Mouse (Mus musculus) limb, embryonic 12.5 days (tissue): Measurements from ENCODE around the gene Flnb. TPM values are rescaled to one million over a fixed set of nuclear protein-coding genes. Genes with fewer than 3 reads are reported as not detected.

ENCODE experiments used
- ATAC-seq: fragments of 200-750 bp; cut with Nextera tagmentation; 2 replicates; pipeline ENCODE4 v1.8.0; 2017; ENCODE audit warnings: low read depth, moderate TSS enrichment; ENCODE audit not compliant: insufficient number of reproducible peaks, insufficient read depth, low FRiP score, low TSS enrichment
- H3K27ac ChIP-seq: fragments of 300-500 bp; sonication (generic); 2 replicates; pipeline ENCODE4 v1.5.1; 2016; ENCODE audit warnings: mild to moderate bottlenecking, moderate library complexity
- H3K27me3 ChIP-seq: fragments of 300-500 bp; sonication (generic); 2 replicates; pipeline ENCODE4 v1.6.1; 2016; ENCODE audit warnings: mild to moderate bottlenecking, moderate library complexity
- H3K36me3 ChIP-seq: fragments of 300-500 bp; sonication (generic); 2 replicates; pipeline ENCODE4 v1.6.1; 2016; ENCODE audit warnings: mild to moderate bottlenecking, moderate library complexity
- H3K4me1 ChIP-seq: fragments of 300-500 bp; sonication (generic); replicated peaks from 2 replicates; pipeline ENCODE4 v1.6.1; 2016
- H3K4me2 ChIP-seq: fragments of 300-500 bp; sonication (generic); 2 replicates; pipeline ENCODE4 v1.6.1; 2016; ENCODE audit warnings: mild to moderate bottlenecking, moderate library complexity
- H3K4me3 ChIP-seq: fragments of 300-500 bp; sonication (generic); replicated peaks from 2 replicates; pipeline ENCODE4 v1.5.1; 2016; ENCODE audit warnings: mild to moderate bottlenecking
- H3K9ac ChIP-seq: fragments of 300-500 bp; sonication (generic); replicated peaks from 2 replicates; pipeline ENCODE4 v1.6.1; 2016; ENCODE audit warnings: mild to moderate bottlenecking, moderate library complexity
- H3K9me3 ChIP-seq: fragments of 300-500 bp; sonication (generic); 2 replicates; pipeline ENCODE4 v1.6.1; 2016; ENCODE audit warnings: mild to moderate bottlenecking, moderate library complexity
- whole genome bisulfite sequencing: fragments of 180-500 bp; shearing (Covaris S2); methylation state at CpG from one replicate; pipeline ENCODE4 v1.1.7; 2016; 5-methylcytosine and 5-hydroxymethylcytosine counted together
- polyA plus RNA-seq: library from polyadenylated mRNA; unstranded; fragments of >200 nt; fragmentation: Nextera tagmentation; extraction: Ambion mirVana; gene quantifications from 2 replicates; pipeline ENCODE4 v1.2.1, GENCODE M21; 2016

The Flnb gene
- polyA plus RNA-seq, 1 experiment from 2014 or later: 56.7 TPM

DNA sequence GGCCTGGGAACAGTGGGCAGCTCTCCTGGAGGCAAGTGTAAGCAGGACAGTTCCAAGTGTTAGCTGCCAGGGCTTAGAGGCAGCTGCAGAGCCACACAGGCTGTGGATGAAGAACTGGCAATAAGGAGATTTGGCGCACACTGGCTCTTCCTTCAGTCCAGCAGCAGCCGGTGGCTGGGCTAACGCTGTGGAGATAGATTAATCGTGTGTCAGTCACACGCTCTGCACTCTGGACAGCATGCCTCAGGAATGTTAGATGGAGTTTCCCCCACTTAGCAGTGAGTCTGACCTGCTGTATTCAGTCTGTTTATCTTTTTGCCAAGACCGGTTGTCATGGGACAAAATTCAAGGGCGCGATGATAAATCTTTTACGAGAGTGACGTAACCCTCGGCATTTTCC is 35.9 kb downstream of the Flnb start:
- Histone ChIP-seq H3K4me3 (no peak overlapping the region), H3K4me2 (no peak overlapping the region), H3K36me3 (no peaks in the 10 kb centered on the region; the same call in 1 of the 2 replicates), H3K9me3 (no peaks in the 10 kb centered on the region), H3K9ac (no peak overlapping the region), H3K27ac (no peak overlapping the region), H3K27me3 (no peaks in the 10 kb centered on the region), H3K4me1 (peaks cover 91% of the 10 kb centered on the region)
- WGBS: 51% methylated on average over 11 of the region's 11 CpGs
- ATAC-seq: no peak; the same call in 1 of the 2 replicates

DNA sequence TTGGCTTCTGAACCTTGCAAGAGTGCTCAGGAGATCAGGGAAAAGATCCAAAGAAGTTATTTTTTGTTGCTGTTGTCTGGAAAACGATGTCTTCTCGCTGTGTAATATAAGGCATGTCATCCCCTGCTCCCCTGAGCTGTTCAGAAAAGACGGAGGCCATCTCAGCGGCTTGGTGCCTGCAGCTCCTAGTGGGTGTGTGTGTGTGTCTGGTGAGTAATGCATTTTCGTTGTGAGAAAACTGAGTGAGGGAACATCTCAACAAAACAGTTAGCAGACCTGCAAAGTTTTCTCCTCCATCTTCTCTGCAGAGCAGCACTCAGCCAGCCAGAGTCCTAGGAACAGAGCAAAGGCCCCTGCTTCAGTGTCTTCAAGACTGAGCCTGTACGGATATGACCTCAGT is 36.6 kb downstream of the Flnb start:
- no peak for ATAC-seq
- H3K9me3 ChIP-seq: no peaks in the 10 kb centered on the region
- 85% methylated on average over 6 of the region's 6 CpGs for WGBS

GRCm38 (mm10) chr14:7855101-7855500 is 37.3 kb downstream of the Flnb start:
- Histone ChIP-seq H3K4me3 (no peak overlapping the region), H3K27ac (0 out of 2 replicates have a peak overlapping the region, but pooled peaks have one; percentile 31), H3K9me3 (no peaks in the 10 kb centered on the region), H3K36me3 (no peaks in the 10 kb centered on the region; the same call in 1 of the 2 replicates), H3K4me2 (no peak overlapping the region), H3K4me1 (peaks cover 77% of the 10 kb centered on the region), H3K27me3 (no peaks in the 10 kb centered on the region), H3K9ac (no peak overlapping the region)
- no peak for ATAC-seq
- WGBS: 65% methylated on average over 6 of the region's 6 CpGs

More for the DNA sequence above, 36.6 kb downstream of the Flnb start:
- Histone ChIP-seq H3K4me2 (no peak overlapping the region), H3K4me1 (peaks cover 84% of the 10 kb centered on the region), H3K36me3 (no peaks in the 10 kb centered on the region; the same call in 1 of the 2 replicates), H3K4me3 (no peak overlapping the region), H3K27me3 (no peaks in the 10 kb centered on the region), H3K9ac (no peak overlapping the region), H3K27ac (no peak overlapping the region)

DNA sequence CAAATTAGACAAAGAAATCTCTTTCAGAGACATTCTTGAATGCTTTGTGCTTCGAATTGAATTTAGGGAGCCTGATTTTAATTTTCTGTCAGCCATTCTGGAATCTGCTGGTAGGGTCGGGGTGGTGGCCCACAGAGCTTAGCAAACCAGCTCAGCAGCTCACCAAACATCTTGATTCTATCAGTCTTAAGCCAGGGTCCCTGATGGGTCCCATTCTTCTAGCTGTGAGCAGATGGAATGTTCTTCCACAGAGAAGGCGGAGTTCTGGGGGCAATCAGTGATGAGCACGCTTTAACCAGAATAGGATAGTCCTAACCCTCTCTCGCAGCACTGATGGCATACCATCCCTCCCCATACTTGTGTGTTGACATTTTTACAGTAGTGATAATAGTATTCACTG is 37.7 kb downstream of the Flnb start:
- Histone ChIP-seq H3K4me2 (no peak overlapping the region; the same call in 1 of the 2 replicates), H3K4me1 (peaks cover 78% of the 10 kb centered on the region), H3K9ac (no peak overlapping the region), H3K27me3 (no peaks in the 10 kb centered on the region), H3K4me3 (no peak overlapping the region), H3K27ac (peak overlapping the region; percentile 76), H3K36me3 (no peaks in the 10 kb centered on the region; the same call in 1 of the 2 replicates), H3K9me3 (no peaks in the 10 kb centered on the region)
- 0 out of 2 replicates have a peak, but pooled peaks have one; percentile 21 for ATAC-seq
- 50% methylated on average over 5 of the region's 5 CpGs for WGBS

DNA sequence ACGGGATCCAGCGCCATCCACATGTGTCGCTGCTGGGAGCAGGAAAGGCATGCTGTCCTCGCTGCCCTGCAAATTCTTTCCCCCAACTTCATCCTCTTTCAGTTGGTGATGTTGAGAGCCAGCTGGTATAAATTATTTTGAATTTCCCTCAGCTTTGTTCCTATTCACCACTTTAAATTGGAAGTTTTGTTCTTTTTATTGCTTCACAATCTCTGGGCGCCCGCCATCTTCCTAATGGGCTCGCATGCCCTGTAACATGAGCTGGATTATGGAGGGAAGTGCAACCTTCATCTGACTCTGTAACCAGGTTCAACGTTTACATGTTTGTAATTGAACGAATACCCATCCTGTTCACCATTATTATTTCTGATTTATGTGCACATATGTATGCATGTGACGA is 38.6 kb downstream of the Flnb start:
- 0 out of 2 replicates have a peak, but pooled peaks have one; percentile 2 for ATAC-seq
- Histone ChIP-seq H3K4me1 (peaks cover 78% of the 10 kb centered on the region), H3K27me3 (no peaks in the 10 kb centered on the region), H3K36me3 (no peaks in the 10 kb centered on the region; the same call in 1 of the 2 replicates), H3K4me2 (no peak overlapping the region; the same call in 1 of the 2 replicates), H3K9ac (no peak overlapping the region), H3K9me3 (no peaks in the 10 kb centered on the region), H3K4me3 (no peak overlapping the region), H3K27ac (peak overlapping the region; percentile 76)
- WGBS: 26% methylated on average over 10 of the region's 10 CpGs

DNA sequence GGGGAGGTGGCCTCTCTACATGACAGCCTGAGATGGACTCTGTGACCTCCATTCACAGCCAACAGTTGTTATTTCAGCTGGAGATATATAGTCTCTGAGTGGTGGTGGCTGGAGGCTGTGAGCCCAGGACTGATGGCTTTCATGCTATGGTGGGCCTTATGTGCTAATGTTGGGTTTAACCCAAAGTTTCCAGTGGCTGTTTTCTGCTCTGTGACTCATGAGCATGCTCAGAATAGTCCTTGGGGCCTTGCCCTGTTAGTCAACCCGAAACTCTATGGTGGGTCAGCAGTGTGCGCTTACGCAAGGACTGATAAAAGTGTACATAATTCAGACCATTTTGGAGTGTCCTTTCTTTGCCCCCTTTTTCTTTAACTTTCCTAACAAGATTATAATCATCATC is 40.1 kb downstream of the Flnb start:
- Histone ChIP-seq H3K27ac (no peak overlapping the region), H3K4me1 (peaks cover 70% of the 10 kb centered on the region), H3K4me2 (no peak overlapping the region), H3K9me3 (no peaks in the 10 kb centered on the region), H3K9ac (no peak overlapping the region), H3K27me3 (no peaks in the 10 kb centered on the region), H3K4me3 (no peak overlapping the region), H3K36me3 (no peaks in the 10 kb centered on the region; the same call in 1 of the 2 replicates)
- 91% methylated on average over 3 of the region's 3 CpGs for WGBS
- no peak for ATAC-seq

DNA sequence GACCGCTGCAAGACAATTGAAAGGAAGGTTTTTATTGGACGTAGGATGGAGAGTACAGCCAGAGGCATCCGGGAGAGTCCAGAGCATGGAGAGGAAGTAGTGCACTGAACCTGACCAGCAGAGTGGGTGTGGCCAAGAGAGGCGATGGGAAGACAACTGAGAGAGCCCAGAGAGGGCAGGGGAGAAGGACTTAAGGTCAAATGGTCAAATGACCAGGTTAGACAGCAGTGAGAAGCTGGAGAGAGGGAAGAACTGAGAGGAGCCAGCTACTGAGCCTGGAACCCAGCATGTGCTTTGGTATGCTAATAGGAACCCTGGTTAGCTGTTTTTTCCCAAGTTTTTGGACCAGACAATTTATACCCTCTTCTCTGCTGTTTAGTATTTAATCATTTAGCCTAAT is 40.7 kb downstream of the Flnb start:
- H3K4me1 ChIP-seq: peaks cover 72% of the 10 kb centered on the region
- H3K4me2 ChIP-seq: no peak overlapping the region
- WGBS: 67% methylated on average over 4 of the region's 4 CpGs
- H3K36me3 ChIP-seq: no peaks in the 10 kb centered on the region; the same call in 1 of the 2 replicates
- no peak overlapping the region for H3K4me3 ChIP-seq
- H3K9me3 ChIP-seq: no peaks in the 10 kb centered on the region
- no peak overlapping the region for H3K27ac ChIP-seq
- no peak overlapping the region for H3K9ac ChIP-seq
- ATAC-seq: no peak
- H3K27me3 ChIP-seq: no peaks in the 10 kb centered on the region

- H3K27ac ChIP-seq: no peak overlapping the region
- 81% methylated on average over 8 of the region's 8 CpGs for WGBS
Observed at GRCm38 (mm10) chr14:7860525-7861154, 42.9 kb downstream of the Flnb start.

DNA sequence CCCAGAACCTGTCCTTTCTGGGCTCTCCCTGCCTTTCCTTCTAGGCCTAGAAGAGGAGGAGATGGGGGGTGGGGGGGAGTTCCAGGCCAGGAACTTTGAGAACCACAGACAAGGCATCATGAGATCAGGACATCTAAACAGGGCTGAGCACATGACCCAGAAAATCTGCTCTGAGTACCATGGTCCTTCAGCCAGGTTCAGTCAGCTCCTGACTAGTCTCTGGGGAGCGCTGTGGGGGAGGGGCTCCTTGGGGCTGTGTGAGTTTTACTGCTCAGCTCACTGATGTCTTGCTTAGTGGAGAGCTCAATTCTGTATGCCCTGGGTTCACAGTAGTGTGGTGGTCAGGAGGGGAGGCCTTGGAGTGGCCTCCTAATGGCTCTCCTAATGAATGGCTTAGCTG is 43.5 kb downstream of the Flnb start:
- H3K9ac ChIP-seq: no peak overlapping the region
- ATAC-seq: no peak
- H3K9me3 ChIP-seq: no peaks in the 10 kb centered on the region
- 70% methylated on average over 1 of the region's 1 CpGs for WGBS
- H3K27me3 ChIP-seq: no peaks in the 10 kb centered on the region
- no peak overlapping the region for H3K4me3 ChIP-seq
- H3K27ac ChIP-seq: no peak overlapping the region
- no peak overlapping the region for H3K4me2 ChIP-seq
- peaks cover 72% of the 10 kb centered on the region for H3K4me1 ChIP-seq
- H3K36me3 ChIP-seq: no peaks in the 10 kb centered on the region

More at GRCm38 (mm10) chr14:7860525-7861154, 42.9 kb downstream of the Flnb start:
- no peaks in the 10 kb centered on the region for H3K9me3 ChIP-seq
- ATAC-seq: no peak
- no peaks in the 10 kb centered on the region for H3K27me3 ChIP-seq
- no peaks in the 10 kb centered on the region for H3K36me3 ChIP-seq
- no peak overlapping the region for H3K4me2 ChIP-seq
- peaks cover 72% of the 10 kb centered on the region for H3K4me1 ChIP-seq
- no peak overlapping the region for H3K9ac ChIP-seq
- no peak overlapping the region for H3K4me3 ChIP-seq

DNA sequence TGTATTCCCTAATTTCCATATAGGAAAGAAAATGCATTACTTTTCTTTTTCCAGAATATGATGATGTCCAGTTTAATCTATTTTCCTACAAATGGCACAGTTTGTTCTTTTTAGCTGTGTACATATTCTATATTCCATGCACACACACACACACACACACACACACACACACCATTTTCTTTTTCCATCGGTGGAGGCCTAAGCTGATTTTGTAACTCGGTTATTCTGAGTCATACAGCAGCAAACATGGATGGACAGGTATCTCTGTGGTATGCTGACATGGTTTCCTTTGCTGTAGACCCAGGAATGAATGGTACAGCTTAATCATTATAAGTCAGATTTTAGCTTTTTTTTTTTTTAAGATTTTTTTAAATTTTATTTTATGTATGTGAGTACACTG is 44.5 kb downstream of the Flnb start:
- ATAC-seq: no peak
- H3K27me3 ChIP-seq: no peaks in the 10 kb centered on the region
- 94% methylated on average over 2 of the region's 2 CpGs for WGBS
- peaks cover 63% of the 10 kb centered on the region for H3K4me1 ChIP-seq
- peaks cover under 1% of the 10 kb centered on the region; the same call in 1 of the 2 replicates for H3K36me3 ChIP-seq
- H3K4me3 ChIP-seq: no peak overlapping the region
- no peak overlapping the region for H3K4me2 ChIP-seq
- no peak overlapping the region for H3K27ac ChIP-seq
- H3K9me3 ChIP-seq: no peaks in the 10 kb centered on the region
- no peak overlapping the region for H3K9ac ChIP-seq

DNA sequence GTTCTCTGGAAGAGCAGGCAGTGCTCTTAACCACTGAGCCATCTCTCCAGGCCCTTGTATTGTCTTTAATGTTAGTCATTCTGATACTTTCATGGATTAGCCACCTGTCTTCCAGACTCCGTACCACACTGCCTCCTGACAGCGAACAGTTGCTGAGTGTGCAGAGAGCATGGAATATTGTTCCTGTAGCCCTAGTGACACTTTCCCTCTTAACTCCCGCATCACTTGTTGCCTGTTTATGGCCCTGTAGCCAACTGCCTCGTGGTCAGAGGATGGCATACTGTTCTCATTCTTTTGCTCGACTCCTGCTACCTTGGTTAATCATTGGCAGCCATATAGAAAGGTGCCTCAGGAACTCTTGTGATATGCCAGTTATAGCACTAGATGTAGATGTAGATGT is 45.4 kb downstream of the Flnb start:
- Histone ChIP-seq H3K4me3 (no peak overlapping the region), H3K4me1 (peaks cover 64% of the 10 kb centered on the region), H3K27me3 (no peaks in the 10 kb centered on the region), H3K9me3 (no peaks in the 10 kb centered on the region), H3K36me3 (peaks cover 10% of the 10 kb centered on the region; the same call in 1 of the 2 replicates), H3K9ac (no peak overlapping the region), H3K27ac (peak overlapping the region; percentile 79), H3K4me2 (no peak overlapping the region)
- no peak for ATAC-seq
- WGBS: 70% methylated on average over 5 of the region's 5 CpGs
